Mouse (Mus musculus): ENCODE results near the gene Kremen1. TPM values are rescaled to one million over a fixed set of nuclear protein-coding genes. Genes with fewer than 3 reads are reported as not detected.

Kremen1 gene
- polyA plus RNA-seq, 1 experiment from 2014 or later = 2.6 TPM

GRCm38 (mm10) chr11:5176685-5177084 lies 84.7 kb downstream of the Kremen1 start:
- 70% methylated on average over 8 of the region's 8 CpGs for WGBS
- no peak overlapping the region for H3K4me3 ChIP-seq (ENCODE audit: low read depth, low read length)
- DNase-seq (ENCODE audit: low spot score) (no peak), ATAC-seq (no peak)
- no peak overlapping the region for H3K4me2 ChIP-seq (ENCODE audit: low read length)
- no peaks in the 10 kb centered on the region for H3K36me3 ChIP-seq (ENCODE audit: control insufficient read depth, insufficient read depth, low read length)
- H3K27ac ChIP-seq (ENCODE audit: low read depth, low read length) = no peak overlapping the region
- H3K9ac ChIP-seq (ENCODE audit: low read length) = no peak overlapping the region
- H3K4me1 ChIP-seq (ENCODE audit: control insufficient read depth, insufficient read depth, low read length) = no peaks in the 10 kb centered on the region; the same call in 1 of the 2 replicates
- H3K9me3 ChIP-seq (replicated peaks; ENCODE audit: control insufficient read depth, low read length) = no peaks in the 10 kb centered on the region
- H3K27me3 ChIP-seq (replicated peaks; ENCODE audit: control insufficient read depth, insufficient read depth, low read length) = no peaks in the 10 kb centered on the region

- DNase-seq (ENCODE audit: low spot score) (no peak), ATAC-seq (no peak)
- no peaks in the 10 kb centered on the region for H3K9me3 ChIP-seq (replicated peaks; ENCODE audit: control insufficient read depth, low read length)
- H3K27me3 ChIP-seq (replicated peaks; ENCODE audit: control insufficient read depth, insufficient read depth, low read length) = no peaks in the 10 kb centered on the region
- no peaks in the 10 kb centered on the region; the same call in 1 of the 2 replicates for H3K4me1 ChIP-seq (ENCODE audit: control insufficient read depth, insufficient read depth, low read length)
- 100% methylated on average over 2 of the region's 2 CpGs for WGBS
- H3K4me3 ChIP-seq (ENCODE audit: low read depth, low read length) = no peak overlapping the region
- H3K36me3 ChIP-seq (ENCODE audit: control insufficient read depth, insufficient read depth, low read length) = no peaks in the 10 kb centered on the region
- no peak overlapping the region for H3K27ac ChIP-seq (ENCODE audit: low read depth, low read length)
- H3K9ac ChIP-seq (ENCODE audit: low read length) = no peak overlapping the region
- no peak overlapping the region for H3K4me2 ChIP-seq (ENCODE audit: low read length)
These were observed 85.5 kb downstream of the Kremen1 start for GRCm38 (mm10) chr11:5175866-5176265.

DNA sequence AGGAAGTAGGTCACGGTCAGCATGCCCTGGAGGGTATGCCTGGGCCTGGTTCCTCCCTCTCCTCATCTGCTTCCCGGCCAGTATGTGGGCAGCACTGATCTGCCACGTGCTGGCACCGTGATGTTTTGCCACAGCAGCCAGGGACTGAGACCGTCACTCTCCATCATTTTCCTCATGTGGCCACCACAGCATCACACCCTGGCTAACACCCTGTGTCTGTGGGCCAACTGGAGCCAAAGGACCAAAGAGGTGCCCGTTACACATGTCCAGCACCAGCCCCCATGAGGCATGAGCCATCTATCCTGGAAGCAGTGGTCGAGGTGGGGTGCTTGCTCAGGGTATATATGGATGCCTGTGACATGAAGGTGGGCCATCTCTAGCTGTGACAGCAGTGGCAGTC lies 86.2 kb downstream of the Kremen1 start:
- no peak overlapping the region for H3K4me2 ChIP-seq (ENCODE audit: low read length)

GRCm38 (mm10) chr11:5172861-5173260 lies 88.5 kb downstream of the Kremen1 start:
- no peaks in the 10 kb centered on the region for H3K36me3 ChIP-seq (ENCODE audit: control insufficient read depth, insufficient read depth, low read length)
- no peak overlapping the region for H3K9ac ChIP-seq (ENCODE audit: low read length)
- 43% methylated on average over 3 of the region's 3 CpGs for WGBS
- H3K27me3 ChIP-seq (replicated peaks; ENCODE audit: control insufficient read depth, insufficient read depth, low read length) = no peaks in the 10 kb centered on the region
- no peak overlapping the region for H3K27ac ChIP-seq (ENCODE audit: low read depth, low read length)
- H3K4me3 ChIP-seq (ENCODE audit: low read depth, low read length) = no peak overlapping the region
- DNase-seq (ENCODE audit: low spot score) (no peak), ATAC-seq (no peak)
- H3K9me3 ChIP-seq (replicated peaks; ENCODE audit: control insufficient read depth, low read length) = no peaks in the 10 kb centered on the region
- no peak overlapping the region for H3K4me2 ChIP-seq (ENCODE audit: low read length)
- peaks cover under 1% of the 10 kb centered on the region for H3K4me1 ChIP-seq (ENCODE audit: control insufficient read depth, insufficient read depth, low read length)

More for the DNA sequence above, 86.2 kb downstream of the Kremen1 start:
- 90% methylated on average over 7 of the region's 7 CpGs for WGBS
- ATAC-seq (no peak), DNase-seq (ENCODE audit: low spot score) (no peak)
- Histone ChIP-seq H3K27me3 (replicated peaks; ENCODE audit: control insufficient read depth, insufficient read depth, low read length) (no peaks in the 10 kb centered on the region), H3K27ac (ENCODE audit: low read depth, low read length) (no peak overlapping the region), H3K4me1 (ENCODE audit: control insufficient read depth, insufficient read depth, low read length) (no peaks in the 10 kb centered on the region; the same call in 1 of the 2 replicates), H3K9me3 (replicated peaks; ENCODE audit: control insufficient read depth, low read length) (no peaks in the 10 kb centered on the region), H3K9ac (ENCODE audit: low read length) (no peak overlapping the region), H3K4me3 (ENCODE audit: low read depth, low read length) (no peak overlapping the region), H3K36me3 (ENCODE audit: control insufficient read depth, insufficient read depth, low read length) (no peaks in the 10 kb centered on the region)

- Histone ChIP-seq H3K4me3 (ENCODE audit: low read depth, low read length) (no peak overlapping the region), H3K9me3 (replicated peaks; ENCODE audit: control insufficient read depth, low read length) (no peaks in the 10 kb centered on the region), H3K9ac (ENCODE audit: low read length) (no peak overlapping the region), H3K27me3 (replicated peaks; ENCODE audit: control insufficient read depth, insufficient read depth, low read length) (no peaks in the 10 kb centered on the region), H3K4me1 (ENCODE audit: control insufficient read depth, insufficient read depth, low read length) (peaks cover 32% of the 10 kb centered on the region), H3K27ac (ENCODE audit: low read depth, low read length) (peak overlapping the region; percentile 71; the same call in 1 of the 2 replicates), H3K4me2 (ENCODE audit: low read length) (no peak overlapping the region), H3K36me3 (ENCODE audit: control insufficient read depth, insufficient read depth, low read length) (no peaks in the 10 kb centered on the region)
- WGBS = 14% methylated on average over 9 of the region's 9 CpGs
- ATAC-seq = peak; percentile 60
- DNase-seq (ENCODE audit: low spot score) = peak; percentile 80
These were observed 94.0 kb downstream of the Kremen1 start for GRCm38 (mm10) chr11:5167311-5167710.

- Histone ChIP-seq H3K4me3 (ENCODE audit: low read depth, low read length) (no peak overlapping the region), H3K4me1 (ENCODE audit: control insufficient read depth, insufficient read depth, low read length) (peaks cover 32% of the 10 kb centered on the region), H3K9me3 (replicated peaks; ENCODE audit: control insufficient read depth, low read length) (no peaks in the 10 kb centered on the region; the same call in 1 of the 2 replicates), H3K9ac (ENCODE audit: low read length) (no peak overlapping the region; the same call in 1 of the 2 replicates), H3K4me2 (ENCODE audit: low read length) (no peak overlapping the region), H3K27ac (ENCODE audit: low read depth, low read length) (peak overlapping the region; percentile 86), H3K36me3 (ENCODE audit: control insufficient read depth, insufficient read depth, low read length) (no peaks in the 10 kb centered on the region), H3K27me3 (replicated peaks; ENCODE audit: control insufficient read depth, insufficient read depth, low read length) (no peaks in the 10 kb centered on the region)
- DNase-seq (ENCODE audit: low spot score) (peak; percentile 86), ATAC-seq (peak; percentile 77)
- 14% methylated on average over 8 of the region's 8 CpGs for WGBS
These were observed 95.9 kb downstream of the Kremen1 start for GRCm38 (mm10) chr11:5165471-5165916.

DNA sequence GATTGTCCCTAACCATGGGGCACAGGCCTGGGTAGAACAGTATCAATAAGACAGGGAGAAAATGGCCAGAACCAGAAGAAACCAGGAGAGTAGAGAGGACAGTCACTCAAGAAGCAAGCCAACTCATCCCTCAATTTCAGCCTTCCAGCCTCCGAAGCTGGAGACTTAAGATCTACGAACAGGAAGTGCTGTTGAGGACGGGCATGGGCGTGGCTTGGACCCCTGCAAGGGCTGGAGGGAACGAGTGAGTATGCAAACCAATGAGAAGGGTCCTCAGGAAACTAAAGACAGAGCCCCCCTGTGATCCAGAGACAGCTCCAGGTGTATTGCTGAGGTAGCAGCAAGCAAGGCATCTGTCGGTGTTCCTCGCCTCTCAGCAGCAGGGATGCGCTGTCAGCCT lies 97.0 kb downstream of the Kremen1 start:
- Histone ChIP-seq H3K9me3 (replicated peaks; ENCODE audit: control insufficient read depth, low read length) (no peaks in the 10 kb centered on the region; the same call in 1 of the 2 replicates), H3K27me3 (replicated peaks; ENCODE audit: control insufficient read depth, insufficient read depth, low read length) (no peaks in the 10 kb centered on the region), H3K4me3 (ENCODE audit: low read depth, low read length) (no peak overlapping the region), H3K4me2 (ENCODE audit: low read length) (no peak overlapping the region), H3K4me1 (ENCODE audit: control insufficient read depth, insufficient read depth, low read length) (peaks cover 32% of the 10 kb centered on the region), H3K27ac (ENCODE audit: low read depth, low read length) (0 out of 2 replicates have a peak overlapping the region, but pooled peaks have one; percentile 54), H3K36me3 (ENCODE audit: control insufficient read depth, insufficient read depth, low read length) (no peaks in the 10 kb centered on the region), H3K9ac (ENCODE audit: low read length) (no peak overlapping the region)
- DNase-seq (ENCODE audit: low spot score) = no peak
- WGBS = 26% methylated on average over 8 of the region's 8 CpGs
- ATAC-seq = no peak

GRCm38 (mm10) chr11:5163421-5163820 lies 97.9 kb downstream of the Kremen1 start:
- Histone ChIP-seq H3K36me3 (ENCODE audit: control insufficient read depth, insufficient read depth, low read length) (no peaks in the 10 kb centered on the region), H3K27me3 (replicated peaks; ENCODE audit: control insufficient read depth, insufficient read depth, low read length) (no peaks in the 10 kb centered on the region), H3K9me3 (replicated peaks; ENCODE audit: control insufficient read depth, low read length) (no peaks in the 10 kb centered on the region; the same call in 1 of the 2 replicates), H3K9ac (ENCODE audit: low read length) (no peak overlapping the region), H3K27ac (ENCODE audit: low read depth, low read length) (no peak overlapping the region), H3K4me1 (ENCODE audit: control insufficient read depth, insufficient read depth, low read length) (peaks cover 32% of the 10 kb centered on the region), H3K4me2 (ENCODE audit: low read length) (no peak overlapping the region), H3K4me3 (ENCODE audit: low read depth, low read length) (no peak overlapping the region)
- ATAC-seq (no peak), DNase-seq (ENCODE audit: low spot score) (no peak)
- 95% methylated on average over 8 of the region's 8 CpGs for WGBS

GRCm38 (mm10) chr11:5160722-5161485 lies 100.5 kb downstream of the Kremen1 start:
- 72% methylated on average over 17 of the region's 17 CpGs for WGBS
- no peak for DNase-seq (ENCODE audit: low spot score)
- no peaks in the 10 kb centered on the region for H3K36me3 ChIP-seq (ENCODE audit: control insufficient read depth, insufficient read depth, low read length)

More at GRCm38 (mm10) chr11:5160722-5161485, 100.5 kb downstream of the Kremen1 start:
- no peak overlapping the region for H3K27ac ChIP-seq (ENCODE audit: low read depth, low read length)
- ATAC-seq = no peak
- H3K9ac ChIP-seq (ENCODE audit: low read length) = no peak overlapping the region
- no peaks in the 10 kb centered on the region for H3K27me3 ChIP-seq (replicated peaks; ENCODE audit: control insufficient read depth, insufficient read depth, low read length)
- no peak overlapping the region for H3K4me3 ChIP-seq (ENCODE audit: low read depth, low read length)
- H3K4me1 ChIP-seq (ENCODE audit: control insufficient read depth, insufficient read depth, low read length) = peaks cover 14% of the 10 kb centered on the region
- H3K9me3 ChIP-seq (replicated peaks; ENCODE audit: control insufficient read depth, low read length) = no peaks in the 10 kb centered on the region; the same call in 1 of the 2 replicates
- H3K4me2 ChIP-seq (ENCODE audit: low read length) = no peak overlapping the region

Data from forebrain, embryonic 14.5 days (tissue).